Mouse (Mus musculus) heart, adult 2 months (tissue): Measurements from ENCODE around the gene Rab3ip.

Experiments
- CTCF ChIP-seq: fragments of 200-600 bp; IDR thresholded peaks from 2 replicates; pipeline ENCODE4 v1.8.1; 2022; ENCODE audit warnings: antibody characterized with exemption, mild to moderate bottlenecking, moderate library complexity
- EP300 ChIP-seq: fragments of 200-500 bp; IDR thresholded peaks from 2 replicates; pipeline ENCODE4 v1.6.1; 2011; ENCODE audit warnings: low read depth, low read length, control low read depth; ENCODE audit not compliant: insufficient read depth
- POLR2A ChIP-seq: fragments of 200-500 bp; IDR thresholded peaks from 2 replicates; pipeline ENCODE4 v1.6.1; 2011; ENCODE audit warnings: mild to moderate bottlenecking, low read depth, low read length, control low read depth; ENCODE audit not compliant: insufficient read depth

DNA sequence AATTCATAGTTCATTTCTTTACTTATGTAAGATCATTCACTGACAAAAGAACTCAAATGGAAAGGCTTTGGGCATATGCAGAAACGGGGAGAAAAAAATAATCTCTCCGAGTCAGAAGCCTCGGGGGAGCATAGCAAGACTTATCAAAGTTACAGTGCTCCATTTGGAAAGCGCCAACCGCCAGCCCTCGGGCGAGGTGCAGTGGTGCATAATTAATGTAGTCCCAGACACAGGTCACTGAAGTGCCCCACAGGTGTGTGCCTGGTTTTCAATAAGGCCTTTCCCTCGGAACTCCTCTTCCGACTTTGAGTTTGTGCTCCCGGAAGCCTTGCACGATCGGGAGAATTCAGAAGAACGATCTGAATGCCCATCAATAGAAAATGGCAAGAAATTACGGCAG lies 11.6 kb upstream of the Rab3ip start:
- TF ChIP-seq CTCF (no peak), POLR2A (no peak), EP300 (no peak)
